Mouse (Mus musculus) limb, embryonic 15.5 days (tissue): ENCODE data around the gene Gm21915. TPM values are rescaled to one million over a fixed set of nuclear protein-coding genes. Genes with fewer than 3 reads are reported as not detected.

Experiments
- ATAC-seq: fragments of 200-750 bp; cut with Nextera tagmentation; 2 replicates; pipeline ENCODE4 v1.8.0; 2017; ENCODE audit warnings: low read depth, moderate TSS enrichment; ENCODE audit not compliant: insufficient number of reproducible peaks, low FRiP score, low TSS enrichment
- H3K27ac ChIP-seq: fragments of 300-500 bp; sonication (generic); 2 replicates; pipeline ENCODE4 v1.5.1; 2015; ENCODE audit warnings: moderate library complexity, mild to moderate bottlenecking, inconsistent platforms
- H3K27me3 ChIP-seq: fragments of 300-500 bp; sonication (generic); 2 replicates; pipeline ENCODE4 v1.6.1; 2015; ENCODE audit warnings: inconsistent platforms
- H3K36me3 ChIP-seq: fragments of 300-500 bp; sonication (generic); 2 replicates; pipeline ENCODE4 v1.6.1; 2015; ENCODE audit warnings: inconsistent platforms
- H3K4me1 ChIP-seq: fragments of 300-500 bp; sonication (generic); 2 replicates; pipeline ENCODE4 v1.6.1; 2015; ENCODE audit warnings: inconsistent platforms
- H3K4me2 ChIP-seq: fragments of 300-500 bp; sonication (generic); 2 replicates; pipeline ENCODE4 v1.6.1; 2015; ENCODE audit warnings: mild to moderate bottlenecking, inconsistent platforms
- H3K4me3 ChIP-seq: fragments of 300-500 bp; sonication (generic); 2 replicates; pipeline ENCODE4 v1.5.1; 2015; ENCODE audit warnings: mild to moderate bottlenecking, inconsistent platforms
- H3K9ac ChIP-seq: fragments of 300-500 bp; sonication (generic); 2 replicates; pipeline ENCODE4 v1.6.1; 2015; ENCODE audit warnings: inconsistent platforms
- H3K9me3 ChIP-seq: fragments of 300-500 bp; sonication (generic); 2 replicates; pipeline ENCODE4 v1.6.1; 2016; ENCODE audit warnings: inconsistent platforms
- WGBS: fragments of 180-500 bp; shearing (Covaris S2); methylation state at CpG from one replicate; pipeline ENCODE4 v1.1.7; 2015; 5-methylcytosine and 5-hydroxymethylcytosine counted together
- polyA plus RNA-seq: library from polyadenylated mRNA; unstranded; fragments of >200 nt; fragmentation: Nextera tagmentation; extraction: Ambion mirVana; gene quantifications from 2 replicates; pipeline ENCODE4 v1.2.1, GENCODE M21; 2015

Gm21915 gene
- polyA plus RNA-seq, 1 experiment from 2014 or later: not detected

DNA sequence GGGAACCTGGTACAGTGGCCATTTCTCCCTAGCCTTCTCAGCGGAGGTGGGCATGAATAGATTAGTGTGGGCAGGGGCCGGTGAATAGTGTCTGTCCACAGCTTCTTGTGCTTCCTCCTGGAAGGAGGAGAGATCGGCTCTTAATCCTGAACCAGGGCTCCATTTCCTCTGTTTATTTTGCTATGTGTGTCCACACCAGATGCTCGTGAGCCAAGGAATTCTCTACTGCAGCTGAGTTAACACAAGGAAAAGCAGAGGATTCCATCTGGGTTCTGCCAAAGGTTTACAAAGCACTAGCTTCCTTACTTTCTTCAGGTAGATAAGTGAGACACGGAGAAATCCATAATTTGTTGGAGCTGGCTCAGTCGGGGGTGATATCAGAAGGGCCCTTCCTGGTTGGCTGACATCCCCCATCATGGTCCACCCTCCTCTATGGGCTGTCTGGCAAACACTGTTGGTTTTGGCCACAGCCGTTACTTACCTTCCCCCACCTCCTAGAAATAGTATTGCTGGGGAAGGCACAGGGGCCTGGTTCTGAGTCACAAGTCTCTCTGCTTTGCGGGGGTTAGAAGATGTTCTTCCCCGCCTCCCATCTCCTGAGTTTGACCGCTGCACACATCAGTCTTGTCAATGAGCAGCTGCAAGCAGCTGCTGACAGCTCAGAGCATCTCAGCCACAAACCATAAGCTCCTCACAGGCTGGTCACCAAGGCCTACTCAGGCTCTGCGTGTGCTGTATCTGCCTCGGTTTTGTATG is 5.0 kb downstream of the Gm21915 start:
- H3K9ac ChIP-seq: no peak overlapping the region
- no peaks in the 10 kb centered on the region for H3K27me3 ChIP-seq
- H3K27ac ChIP-seq: peak overlapping the region; percentile 55; the same call in 1 of the 2 replicates
- no peaks in the 10 kb centered on the region for H3K9me3 ChIP-seq
- 0 out of 2 replicates have a peak, but pooled peaks have one; percentile 3 for ATAC-seq
- WGBS: 61% methylated on average over 12 of the region's 12 CpGs
- no peak overlapping the region for H3K4me3 ChIP-seq
- no peak overlapping the region for H3K4me2 ChIP-seq
- H3K36me3 ChIP-seq: no peaks in the 10 kb centered on the region
- peaks cover 23% of the 10 kb centered on the region for H3K4me1 ChIP-seq

DNA sequence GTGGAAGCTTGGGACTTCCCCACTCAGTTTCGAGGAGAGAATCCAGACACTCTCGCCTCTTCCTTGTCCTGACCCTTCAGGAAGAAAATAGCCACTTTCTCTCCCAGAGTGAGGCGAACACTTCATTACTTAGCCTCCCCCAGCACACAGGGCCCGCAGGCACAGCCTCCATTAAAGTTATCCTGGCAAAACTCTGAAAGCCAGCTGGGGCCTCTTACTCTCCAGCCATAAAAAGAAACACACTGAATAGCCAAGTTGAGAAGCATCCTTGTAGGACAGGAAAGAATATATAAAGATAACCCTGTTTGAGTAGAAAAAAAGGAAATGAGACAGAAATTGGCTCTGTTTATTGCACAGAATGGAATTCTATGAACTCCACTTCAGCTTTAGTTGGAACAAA is 8.2 kb downstream of the Gm21915 start:
- ATAC-seq: no peak
- Histone ChIP-seq H3K4me2 (no peak overlapping the region), H3K9me3 (no peaks in the 10 kb centered on the region), H3K27ac (no peak overlapping the region; the same call in 1 of the 2 replicates), H3K4me3 (no peak overlapping the region), H3K27me3 (no peaks in the 10 kb centered on the region), H3K4me1 (peaks cover 15% of the 10 kb centered on the region), H3K36me3 (no peaks in the 10 kb centered on the region), H3K9ac (no peak overlapping the region)
- WGBS: 44% methylated on average over 4 of the region's 4 CpGs

DNA sequence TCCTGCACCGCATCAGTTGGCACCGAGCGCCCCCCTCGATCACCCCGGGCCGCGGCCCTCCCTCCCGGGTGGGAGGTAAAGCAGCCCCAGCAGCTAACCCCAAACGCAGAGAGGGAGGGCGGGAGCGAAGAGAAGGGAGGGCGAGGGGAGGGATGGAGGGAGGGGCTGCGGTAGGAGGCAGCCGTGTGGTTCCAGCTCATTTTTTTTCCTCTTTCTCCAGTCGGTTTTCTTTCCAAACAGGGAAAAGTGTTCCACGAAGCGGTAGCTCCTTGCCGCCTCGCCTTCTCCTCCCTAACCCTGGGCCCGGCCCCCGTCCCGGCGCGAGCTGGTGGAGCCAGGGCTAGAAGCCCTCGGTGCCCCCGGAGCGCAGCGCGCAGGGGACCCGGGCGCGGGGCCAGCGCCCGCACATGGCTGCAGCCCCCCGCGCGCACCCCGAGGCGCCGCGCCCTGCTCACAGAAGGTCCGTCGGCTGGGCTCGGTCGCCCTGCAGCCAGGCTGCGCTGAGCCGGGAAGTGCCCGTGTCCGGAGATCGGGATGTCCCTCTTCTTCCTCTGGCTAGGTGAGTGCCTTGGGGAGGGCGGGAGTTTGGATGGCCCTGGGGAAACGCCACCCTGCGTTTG is 15.5 kb downstream of the Gm21915 start, which contains the start of gene Clmp:
Clmp (plus strand) TSS at position 162 of the 620 bp plus-strand sequence.
- H3K9ac ChIP-seq: peak within 1 kb of the TSS; percentile 83
- peak within 1 kb of the TSS; percentile 100 for H3K27ac ChIP-seq
- peak; percentile 70 for ATAC-seq
- no peaks in the 10 kb centered on the region for H3K36me3 ChIP-seq
- no peaks in the 10 kb centered on the region for H3K9me3 ChIP-seq
- peaks cover 22% of the 10 kb centered on the region for H3K4me1 ChIP-seq
- no peaks in the 10 kb centered on the region for H3K27me3 ChIP-seq
- H3K4me3 ChIP-seq: peak within 1 kb of the TSS; percentile 78
- H3K4me2 ChIP-seq: peak within 1 kb of the TSS; percentile 77
- under 1% methylated on average over 42 of the region's 53 CpGs for WGBS

DNA sequence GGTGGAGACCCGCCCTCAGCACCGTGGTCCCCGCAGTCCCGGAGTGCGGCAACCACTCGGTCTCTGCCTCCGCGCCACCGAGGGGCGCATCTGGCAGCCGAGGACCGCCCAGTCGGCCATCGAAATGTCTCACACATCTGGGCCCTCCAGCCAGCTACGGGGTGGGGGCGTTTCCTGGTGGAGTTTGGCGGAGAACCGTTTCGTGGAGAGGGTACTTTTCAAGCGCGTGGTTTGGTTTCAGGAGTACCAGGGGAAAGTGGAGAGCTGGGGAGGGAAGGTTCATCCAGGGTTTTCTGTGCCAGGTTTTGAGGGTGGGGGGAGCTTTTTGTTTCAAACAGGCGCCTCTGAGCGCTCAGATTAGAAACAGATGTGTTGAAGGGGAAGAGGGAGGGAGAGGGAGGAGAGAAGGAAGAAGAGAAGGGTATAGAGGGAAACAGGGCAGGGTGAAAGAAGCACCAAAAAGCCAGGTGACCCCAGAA is 16.0 kb downstream of the Gm21915 start:
- peak overlapping the region; percentile 100 for H3K27ac ChIP-seq
- ATAC-seq: peak; percentile 57
- peak overlapping the region; percentile 77 for H3K4me2 ChIP-seq
- H3K4me1 ChIP-seq: peaks cover 22% of the 10 kb centered on the region
- H3K9me3 ChIP-seq: no peaks in the 10 kb centered on the region
- H3K4me3 ChIP-seq: peak overlapping the region; percentile 78
- under 1% methylated on average over 23 of the region's 23 CpGs for WGBS
- H3K36me3 ChIP-seq: no peaks in the 10 kb centered on the region
- H3K27me3 ChIP-seq: no peaks in the 10 kb centered on the region
- H3K9ac ChIP-seq: peak overlapping the region; percentile 83

DNA sequence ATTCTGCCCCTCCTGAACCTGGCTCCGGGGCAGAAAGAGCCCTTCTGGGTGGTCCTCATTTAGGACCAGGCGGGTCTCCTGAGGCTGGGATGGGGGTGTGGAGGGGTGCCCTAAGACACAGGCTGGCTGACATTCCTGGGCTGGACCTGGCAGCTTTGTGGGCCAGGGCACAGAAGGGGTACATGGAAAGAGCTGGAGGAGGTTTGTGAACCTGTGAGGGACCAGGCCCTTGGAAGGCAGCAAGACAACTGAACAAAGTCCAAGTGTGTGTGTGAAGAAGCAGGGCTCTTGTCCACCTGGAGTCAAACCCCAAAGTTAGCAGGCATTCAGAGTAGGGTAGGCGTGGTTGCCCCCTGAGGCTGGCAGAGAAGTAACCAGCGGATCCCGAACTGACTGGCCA is 16.6 kb downstream of the Gm21915 start:
- ATAC-seq: no peak
- Histone ChIP-seq H3K4me2 (peak overlapping the region; percentile 77), H3K9me3 (no peaks in the 10 kb centered on the region), H3K4me3 (peak overlapping the region; percentile 78), H3K27me3 (no peaks in the 10 kb centered on the region), H3K9ac (peak overlapping the region; percentile 83), H3K36me3 (no peaks in the 10 kb centered on the region), H3K4me1 (peaks cover 28% of the 10 kb centered on the region), H3K27ac (peak overlapping the region; percentile 100)
- 22% methylated on average over 5 of the region's 5 CpGs for WGBS

DNA sequence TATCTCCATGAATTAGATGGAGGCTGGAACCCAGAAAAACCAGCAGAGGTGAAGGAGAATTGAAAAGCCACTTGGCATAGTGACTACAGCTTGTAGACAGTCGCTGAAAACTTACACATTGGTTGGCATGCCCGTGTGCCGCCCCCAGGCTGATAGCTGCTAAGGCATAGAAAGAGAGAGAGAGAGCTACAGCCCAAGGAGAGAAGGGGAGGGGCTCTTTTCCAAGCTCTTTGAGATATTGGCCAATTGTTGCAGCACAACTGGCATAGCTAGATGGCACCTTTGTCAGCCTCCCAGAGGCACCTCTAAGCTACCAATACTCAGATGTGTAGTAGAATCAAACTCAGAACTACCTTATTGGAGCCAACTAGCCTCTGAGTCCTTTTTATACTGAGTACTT is 17.1 kb downstream of the Gm21915 start:
- no peaks in the 10 kb centered on the region for H3K36me3 ChIP-seq
- H3K9me3 ChIP-seq: no peaks in the 10 kb centered on the region
- H3K9ac ChIP-seq: peak overlapping the region; percentile 83
- ATAC-seq: no peak
- WGBS: 34% methylated on average over 3 of the region's 3 CpGs
- no peaks in the 10 kb centered on the region for H3K27me3 ChIP-seq
- peak overlapping the region; percentile 77 for H3K4me2 ChIP-seq
- peak overlapping the region; percentile 100 for H3K27ac ChIP-seq
- H3K4me3 ChIP-seq: peak overlapping the region; percentile 78
- H3K4me1 ChIP-seq: peaks cover 32% of the 10 kb centered on the region

DNA sequence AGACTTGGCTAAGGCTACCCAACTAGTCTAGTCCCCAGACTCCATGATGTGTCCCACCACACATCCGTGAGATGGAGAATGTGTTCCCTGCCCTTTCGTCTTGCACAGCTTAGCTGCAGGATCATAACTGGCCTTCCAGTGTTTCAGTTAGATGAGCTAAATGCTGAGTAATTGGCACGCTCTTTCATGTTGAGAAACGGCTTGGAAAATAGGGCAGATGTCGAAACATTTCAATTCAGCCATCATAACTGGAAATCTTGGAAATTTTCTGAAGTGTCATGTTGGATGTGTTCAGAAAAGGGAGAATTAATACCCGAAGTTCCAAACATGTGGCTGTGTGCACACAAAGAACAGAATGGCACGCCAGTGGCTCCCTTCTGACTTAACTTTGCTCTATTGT is 20.1 kb downstream of the Gm21915 start:
- H3K4me3 ChIP-seq: no peak overlapping the region
- ATAC-seq: no peak
- WGBS: 86% methylated on average over 7 of the region's 7 CpGs

DNA sequence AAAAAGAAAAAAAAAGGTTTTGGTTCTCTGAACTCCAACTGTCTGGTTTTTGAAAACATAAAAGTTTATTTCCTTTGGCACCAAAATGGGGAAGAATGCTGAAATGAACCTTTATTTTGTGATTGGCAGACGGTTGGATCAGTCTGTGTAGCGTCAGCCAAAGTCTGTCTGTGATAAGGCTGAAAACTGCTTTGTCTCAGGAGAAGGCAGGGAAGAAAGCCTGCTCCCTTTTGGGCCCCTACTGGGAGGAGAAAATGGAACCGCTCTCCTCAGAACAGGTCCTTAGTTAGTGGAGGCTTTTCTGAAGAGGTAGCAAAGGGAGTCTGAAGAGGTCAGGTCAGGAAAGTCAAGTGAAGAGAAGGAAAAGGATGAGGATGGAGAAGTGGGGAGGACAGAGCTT is 22.6 kb downstream of the Gm21915 start:
- no peaks in the 10 kb centered on the region for H3K9me3 ChIP-seq
- peaks cover 36% of the 10 kb centered on the region for H3K4me1 ChIP-seq
- H3K36me3 ChIP-seq: peaks cover 13% of the 10 kb centered on the region
- H3K27me3 ChIP-seq: no peaks in the 10 kb centered on the region
- WGBS: 45% methylated on average over 3 of the region's 3 CpGs
- no peak overlapping the region for H3K4me2 ChIP-seq
- H3K9ac ChIP-seq: no peak overlapping the region
- peak overlapping the region; percentile 35; the same call in 1 of the 2 replicates for H3K27ac ChIP-seq
- no peak overlapping the region for H3K4me3 ChIP-seq
- ATAC-seq: no peak

More for the DNA sequence above, 20.1 kb downstream of the Gm21915 start:
- Histone ChIP-seq H3K27me3 (no peaks in the 10 kb centered on the region), H3K36me3 (no peaks in the 10 kb centered on the region), H3K4me2 (no peak overlapping the region), H3K4me1 (peaks cover 48% of the 10 kb centered on the region), H3K9me3 (no peaks in the 10 kb centered on the region), H3K27ac (no peak overlapping the region), H3K9ac (no peak overlapping the region)

DNA sequence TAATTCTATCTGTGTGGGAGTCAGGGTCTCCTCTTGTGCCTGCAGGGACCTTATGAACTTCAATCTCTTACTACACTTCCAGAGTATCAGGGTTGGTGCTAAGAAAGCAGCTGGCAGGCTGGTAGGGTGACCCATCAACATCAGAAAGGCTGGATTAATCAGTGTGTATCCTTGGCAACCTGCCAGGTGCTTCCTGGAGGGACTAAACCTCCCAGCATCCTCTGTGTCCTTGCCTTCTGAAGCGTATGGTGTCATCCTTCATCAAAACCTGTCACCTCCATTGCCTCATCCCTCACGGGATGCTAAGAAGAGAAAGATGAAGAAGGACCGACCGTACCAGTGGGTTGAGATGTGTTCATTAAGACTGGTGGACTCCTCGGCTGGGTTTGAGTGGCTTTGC is 23.4 kb downstream of the Gm21915 start:
- no peaks in the 10 kb centered on the region for H3K9me3 ChIP-seq
- H3K9ac ChIP-seq: no peak overlapping the region
- H3K4me2 ChIP-seq: no peak overlapping the region
- peaks cover 13% of the 10 kb centered on the region for H3K36me3 ChIP-seq
- H3K4me3 ChIP-seq: no peak overlapping the region
- no peak for ATAC-seq
- H3K27me3 ChIP-seq: no peaks in the 10 kb centered on the region
- H3K4me1 ChIP-seq: peaks cover 30% of the 10 kb centered on the region
- WGBS: 66% methylated on average over 5 of the region's 5 CpGs
- no peak overlapping the region for H3K27ac ChIP-seq

DNA sequence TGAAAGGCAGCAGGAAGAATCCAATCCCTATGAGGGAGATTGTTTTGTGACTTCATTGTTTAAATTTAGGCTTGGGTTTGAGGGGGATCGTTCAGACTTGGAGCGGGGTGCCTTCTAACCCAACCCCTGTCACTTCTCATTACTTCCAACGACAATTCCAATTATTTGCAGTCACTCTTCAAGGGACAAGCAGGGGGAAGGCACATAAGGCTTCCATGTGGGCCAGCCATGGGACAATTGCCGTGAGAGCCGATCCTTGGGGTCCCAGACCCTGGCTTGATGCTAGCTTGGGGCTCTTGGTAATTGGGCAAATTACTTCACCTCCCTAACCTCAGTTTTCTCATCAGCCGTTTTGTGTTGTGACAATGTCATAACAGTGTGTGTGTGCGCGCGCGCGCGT is 23.9 kb downstream of the Gm21915 start:
- H3K4me3 ChIP-seq: no peak overlapping the region
- no peak overlapping the region for H3K27ac ChIP-seq
- WGBS: 72% methylated on average over 12 of the region's 12 CpGs
- no peak overlapping the region for H3K9ac ChIP-seq
- peaks cover 18% of the 10 kb centered on the region for H3K36me3 ChIP-seq
- ATAC-seq: no peak
- H3K4me1 ChIP-seq: peaks cover 30% of the 10 kb centered on the region
- H3K27me3 ChIP-seq: no peaks in the 10 kb centered on the region
- no peak overlapping the region for H3K4me2 ChIP-seq
- no peaks in the 10 kb centered on the region for H3K9me3 ChIP-seq

DNA sequence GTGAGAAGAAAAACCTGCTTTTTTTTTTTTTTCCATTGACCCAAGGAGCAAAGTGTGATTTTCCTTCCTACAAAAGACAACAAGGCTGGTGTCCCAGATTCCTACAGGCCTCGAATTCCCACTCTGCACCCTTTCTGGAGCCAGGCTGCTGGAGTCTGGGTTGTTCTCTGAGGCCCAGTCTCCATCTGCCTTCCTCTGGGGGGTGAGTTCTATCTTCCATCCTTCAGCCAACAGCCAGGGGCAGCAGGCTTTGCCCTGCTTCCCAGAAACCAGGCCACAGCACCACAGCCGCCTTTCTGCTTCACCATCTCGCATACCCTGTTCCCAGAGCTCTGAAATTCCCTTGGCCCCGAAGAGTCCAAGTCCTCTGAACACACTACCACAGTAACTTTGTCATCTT is 25.7 kb downstream of the Gm21915 start:
- Histone ChIP-seq H3K4me3 (no peak overlapping the region), H3K4me1 (peaks cover 30% of the 10 kb centered on the region), H3K4me2 (no peak overlapping the region), H3K9me3 (no peaks in the 10 kb centered on the region), H3K9ac (no peak overlapping the region), H3K27me3 (no peaks in the 10 kb centered on the region), H3K27ac (no peak overlapping the region), H3K36me3 (peaks cover 18% of the 10 kb centered on the region)
- 90% methylated on average over 4 of the region's 4 CpGs for WGBS
- no peak for ATAC-seq

DNA sequence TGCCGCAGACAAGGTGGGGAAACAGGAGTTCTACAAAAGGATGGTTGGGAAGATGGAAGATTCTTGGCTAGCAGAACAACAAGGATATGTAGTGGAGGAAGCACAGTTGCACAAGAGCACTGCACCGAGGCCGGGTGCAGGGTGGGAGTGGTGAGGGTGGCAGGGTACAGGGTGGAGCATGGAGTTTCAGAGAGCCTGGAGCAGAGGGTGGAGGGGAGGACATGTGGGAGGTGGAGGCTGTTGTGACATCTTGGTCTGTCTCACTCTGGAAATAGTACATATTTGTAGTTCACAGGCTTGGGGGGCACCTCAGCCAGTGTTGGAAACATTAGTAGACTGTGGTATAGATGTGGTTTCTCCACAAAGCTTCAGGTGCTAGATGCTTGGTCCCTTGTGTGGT is 28.8 kb downstream of the Gm21915 start:
- H3K36me3 ChIP-seq: peaks cover 18% of the 10 kb centered on the region
- no peak for ATAC-seq
- no peaks in the 10 kb centered on the region for H3K27me3 ChIP-seq
- 83% methylated on average over 3 of the region's 3 CpGs for WGBS
- no peak overlapping the region for H3K9ac ChIP-seq
- no peak overlapping the region for H3K4me2 ChIP-seq
- H3K9me3 ChIP-seq: no peaks in the 10 kb centered on the region
- H3K4me3 ChIP-seq: no peak overlapping the region
- peaks cover 7% of the 10 kb centered on the region for H3K4me1 ChIP-seq
- no peak overlapping the region for H3K27ac ChIP-seq
